Mouse (Mus musculus) heart, postnatal 0 days (tissue): Measurements from ENCODE around the gene Gmppb.

Source experiments
- CTCF ChIP-seq: IDR thresholded peaks from 2 replicates; pipeline ENCODE4 v1.5.1; 2016; ENCODE audit warnings: antibody characterized with exemption, control low read depth, low read depth
- EP300 ChIP-seq: IDR thresholded peaks from 2 replicates; pipeline ENCODE4 v1.6.1; 2016; ENCODE audit warnings: antibody characterized with exemption, low read depth

- TF ChIP-seq CTCF (no peak), EP300 (no peak)
Measured at GRCm38 (mm10) chr9:108003531-108003890, 45.5 kb upstream of the Gmppb start.
